Mouse (Mus musculus) E14TG2a.4 (cell line): ENCODE results near the gene Hus1.

ENCODE experiments used
- CTCF ChIP-seq: conservative IDR thresholded peaks from 2 replicates; pipeline ENCODE4 v1.5.1; 2014; ENCODE audit warnings: low read length
- NANOG ChIP-seq: IDR thresholded peaks from 2 replicates; pipeline ENCODE4 v1.6.1; 2014; ENCODE audit warnings: borderline replicate concordance, low read length, mixed read lengths

GRCm38 (mm10) chr11:9010416-9010815 lies 575 bp downstream of the Hus1 start:
- TF ChIP-seq CTCF: no peak
- no peak for TF ChIP-seq NANOG
